9 mouse cellular contexts compared by ENCODE assay signal in genomic region chr9:124267929-124268328, GRCm38 (mm10). TPM values are rescaled to one million over a fixed set of nuclear protein-coding genes. Genes with fewer than 3 reads are reported as not detected.
DNase-seq lines count a peak whose midpoint lies in the region; ATAC-seq lines count a peak whose summit lies in the region.
"Had no signal": no experiment of that assay in that cellular context is flagged by ENCODE, and none has a peak within 500 bp of the region (broad histone marks: within the 10 kb centered on the region; RNA-seq: fewer than 3 reads in every experiment).

No protein-coding gene starts in this region.

- peak; percentile 25 to 44 for DNase-seq in left cerebral cortex, postnatal 14 days (ENCODE audit: low spot score in 2 of 2)
- DNase-seq in left cerebral cortex, postnatal 4 days = no peak
- peak; percentile 47 for DNase-seq in kidney, postnatal 10 days
- DNase-seq in heart, adult 18-20 months = no peak
- no peak for DNase-seq in thymus, postnatal 14 days

- no peak overlapping the region for H3K4me2 ChIP-seq in embryonic facial prominence, embryonic 12.5 days (replicated peaks)
- H3K4me2 ChIP-seq in neural tube, embryonic 14.5 days (ENCODE audit: low read depth, low read length) = no peak overlapping the region

- peaks cover 27% of the 10 kb centered on the region for H3K36me3 ChIP-seq in embryonic facial prominence, embryonic 12.5 days
- H3K36me3 ChIP-seq in neural tube, embryonic 14.5 days (ENCODE audit: control insufficient read depth, insufficient read depth, low read length) = peaks cover 23% of the 10 kb centered on the region

- no peak overlapping the region for H3K9ac ChIP-seq in embryonic facial prominence, embryonic 12.5 days
- H3K9ac ChIP-seq in neural tube, embryonic 14.5 days (replicated peaks; ENCODE audit: low read depth, low read length) = no peak overlapping the region

- no peaks in the 10 kb centered on the region for H3K27me3 ChIP-seq in embryonic facial prominence, embryonic 12.5 days
- no peaks in the 10 kb centered on the region for H3K27me3 ChIP-seq in neural tube, embryonic 14.5 days (ENCODE audit: control insufficient read depth, insufficient read depth, low read length)

- H3K4me1 ChIP-seq in embryonic facial prominence, embryonic 12.5 days = no peaks in the 10 kb centered on the region
- H3K4me1 ChIP-seq in neural tube, embryonic 14.5 days (ENCODE audit: control insufficient read depth, insufficient read depth, low read length) = no peaks in the 10 kb centered on the region

- peak; percentile 80 for ATAC-seq in embryonic facial prominence, embryonic 12.5 days (ENCODE audit: insufficient number of reproducible peaks, insufficient read depth, low FRiP score, low TSS enrichment)
- ATAC-seq in neural tube, embryonic 14.5 days (ENCODE audit: low read depth) = peak; percentile 95
- ATAC-seq in cerebellum, adult (ENCODE audit: insufficient number of reproducible peaks, low FRiP score, low TSS enrichment) = no peak
- ATAC-seq: activated CD4-positive, CD25-positive, alpha-beta regulatory T cell, adult 4 months had no signal

- intact Hi-C loops in left cerebral cortex, postnatal 14 days (cut with DNase I) = no loop called here
- intact Hi-C loops in left cerebral cortex, postnatal 4 days (cut with DNase I) = no loop called here

- H3K9me3 ChIP-seq in embryonic facial prominence, embryonic 12.5 days = peaks cover 26% of the 10 kb centered on the region
- H3K9me3 ChIP-seq in neural tube, embryonic 14.5 days (ENCODE audit: control insufficient read depth, low read length) = peaks cover 23% of the 10 kb centered on the region

- no peak overlapping the region for H3K4me3 ChIP-seq in embryonic facial prominence, embryonic 12.5 days
- H3K4me3 ChIP-seq in neural tube, embryonic 14.5 days (ENCODE audit: low read depth, low read length) = no peak overlapping the region

- WGBS in embryonic facial prominence, embryonic 12.5 days = 30% methylated on average over 2 of the region's 2 CpGs
- 9% methylated on average over 2 of the region's 2 CpGs for WGBS in neural tube, embryonic 14.5 days

- H3K27ac ChIP-seq in embryonic facial prominence, embryonic 12.5 days = no peak overlapping the region
- no peak overlapping the region for H3K27ac ChIP-seq in neural tube, embryonic 14.5 days (ENCODE audit: low read depth, low read length)

RNA-seq across cellular contexts. Expression of gene 2010315B03Rik, which starts 44.6 kb away (rescaled TPM):
- total RNA-seq in left cerebral cortex, postnatal 14 days (2021) = 10 to 100 TPM; 14.4 to 14.8 TPM
- total RNA-seq in left cerebral cortex, postnatal 4 days (2021) = 10 to 100 TPM; 16.0 to 18.3 TPM
- polyA plus RNA-seq in embryonic facial prominence, embryonic 12.5 days (2016; fragmentation: Nextera tagmentation; extraction: Ambion mirVana) = 6.9 and 7.4 TPM in 2 replicates
- polyA plus RNA-seq in neural tube, embryonic 14.5 days (2014; fragmentation: Nextera tagmentation; extraction: Ambion mirVana) = 10.3 and 13.2 TPM in 2 replicates
- total RNA-seq in heart, adult 18-20 months (2021) = 1 to 10 TPM; 8.8 to 9.8 TPM

Comparison
In these comparisons a context has a peak if more than half of its experiments do, and no peak if none do; other contexts are left out.
1. DNase-seq: peak in left cerebral cortex, postnatal 14 days (2 of 2) and kidney, postnatal 10 days (single experiment); none in left cerebral cortex, postnatal 4 days (single experiment), heart, adult 18-20 months (0 of 2) and thymus, postnatal 14 days (single experiment).